Mouse (Mus musculus) ES-Bruce4 (cell line): ENCODE measurements around the gene Arhgap28.

Experiments used
- CTCF ChIP-seq: IDR thresholded peaks from one replicate; pipeline ENCODE4 v1.8.1; 2011; ENCODE audit warnings: low read depth, low read length
- POLR2A ChIP-seq: IDR thresholded peaks from one replicate; pipeline ENCODE4 v1.8.1; 2011; ENCODE audit warnings: low read length; ENCODE audit not compliant: insufficient read depth

DNA sequence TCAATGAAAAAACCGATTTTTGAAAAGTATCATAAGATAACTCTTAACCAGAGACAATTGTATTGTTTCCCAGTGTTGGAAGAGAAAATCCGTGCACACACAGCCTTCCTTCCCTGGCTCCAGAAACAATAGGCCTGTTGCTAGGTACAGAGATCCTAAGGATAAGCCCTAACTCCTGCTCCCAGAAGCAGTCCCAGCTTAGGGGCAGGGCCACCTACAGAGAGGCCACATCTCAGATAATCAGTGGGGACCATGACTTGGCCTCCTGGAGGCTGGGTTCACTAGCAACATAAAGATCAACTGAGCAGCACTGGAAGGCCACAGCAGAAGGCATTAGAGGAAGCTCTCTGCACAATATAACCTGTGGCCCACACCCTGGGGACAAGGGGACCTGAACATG is 27.5 kb downstream of the Arhgap28 start:
- TF ChIP-seq CTCF (no peak), POLR2A (no peak)
